Mouse (Mus musculus) megakaryocyte, embryonic 14.5 days (primary cell): ENCODE results near the gene Mrpl39.

ENCODE experiments used
- FLI1 ChIP-seq: IDR thresholded peaks from 2 replicates; pipeline ENCODE4 v1.6.1; 2012; ENCODE audit warnings: low read length, inconsistent platforms, mixed read lengths
- GATA1 ChIP-seq: IDR thresholded peaks from 3 replicates; pipeline ENCODE4 v1.6.1; 2012; ENCODE audit warnings: mixed read lengths, low read length, inconsistent platforms, borderline replicate concordance

DNA sequence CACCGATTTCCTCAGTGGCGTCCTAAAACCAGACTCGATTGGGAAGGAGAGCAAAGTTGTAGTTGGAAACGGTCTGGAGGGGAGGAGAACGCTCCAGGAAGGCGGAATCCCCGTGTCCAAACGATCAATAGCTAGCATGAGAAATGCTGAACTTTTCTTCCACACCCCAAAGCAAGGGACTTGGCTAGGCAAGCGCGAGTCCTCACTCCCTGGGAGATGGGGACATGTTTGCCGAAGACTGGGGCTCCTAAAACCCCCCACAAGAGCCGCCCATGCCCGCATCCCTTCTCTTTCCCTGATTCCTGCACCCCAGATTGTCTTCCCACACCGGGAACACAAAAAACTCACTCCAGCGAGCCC, 756 bp downstream of the Mrpl39 start:
- TF ChIP-seq GATA1, result no peak
- TF ChIP-seq FLI1, result no peak
